Mouse (Mus musculus): ENCODE results near the gene Abcb7. TPM values are rescaled to one million over a fixed set of nuclear protein-coding genes. Genes with fewer than 3 reads are reported as not detected.

Gene Abcb7
- 15.4 and 15.9 TPM in 2 replicates for polyA plus RNA-seq (2014; fragmentation: Nextera tagmentation; extraction: Ambion mirVana)

DNA sequence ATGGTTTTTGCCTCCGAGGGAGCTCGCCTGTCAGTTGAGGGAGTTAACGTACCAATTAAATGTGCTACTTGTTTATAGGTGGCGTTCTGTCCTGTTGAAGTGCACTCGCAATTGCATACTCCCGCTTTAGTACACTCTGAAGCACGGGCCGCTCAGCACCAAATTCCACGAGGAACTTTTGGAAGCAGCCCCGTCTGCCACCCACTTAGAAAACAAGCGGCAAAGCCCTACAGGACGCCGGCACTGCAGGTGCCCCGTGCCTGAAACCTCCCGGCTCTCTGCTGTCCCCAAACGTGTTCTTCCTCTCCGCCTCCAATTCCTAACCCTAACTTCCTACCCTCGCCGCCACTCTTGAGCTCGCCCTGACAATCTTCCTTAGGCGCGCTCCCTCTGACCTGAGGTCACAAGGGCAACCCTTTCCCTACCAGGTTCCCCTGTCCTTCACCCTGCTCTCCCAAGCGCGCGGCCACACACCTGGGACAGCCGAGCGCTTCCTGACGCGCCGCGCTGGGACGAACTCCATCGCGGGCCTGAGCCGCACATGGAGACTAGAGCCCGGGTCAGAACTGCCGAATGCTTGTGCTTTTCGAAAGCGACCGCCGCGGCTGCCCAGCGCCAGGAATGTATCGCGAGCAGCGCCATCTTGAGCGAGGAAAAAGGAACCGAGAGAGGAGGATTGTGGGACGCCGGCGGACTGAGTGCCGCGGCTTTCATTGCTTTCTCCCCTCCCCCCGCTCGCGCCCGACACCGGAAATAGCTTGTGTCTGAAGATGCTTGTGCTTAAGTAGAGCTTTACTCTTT lies at the start of gene Abcb7:
Abcb7 (minus strand) TSS at position 674 of the 801 bp plus-strand sequence.
- no peaks in the 10 kb centered on the region for H3K36me3 ChIP-seq (ENCODE audit: insufficient read depth)
- whole genome bisulfite sequencing: 9% methylated on average over 58 of the region's 58 CpGs
- H3K9ac ChIP-seq: peak within 1 kb of the TSS; percentile 77
- no peak for TF ChIP-seq CTCF (IDR thresholded peaks at IDR 0.05; ENCODE audit: low read depth)
- peak; percentile 97 for ATAC-seq (ENCODE audit: insufficient read depth)
- DNase-seq: peak; percentile 89
- H3K27me3 ChIP-seq (ENCODE audit: insufficient read depth, low read length): no peaks in the 10 kb centered on the region
- H3K4me3 ChIP-seq (ENCODE audit: low read depth, low read length): peak within 1 kb of the TSS; percentile 58
- H3K4me2 ChIP-seq: peak within 1 kb of the TSS; percentile 59
- no peaks in the 10 kb centered on the region for H3K4me1 ChIP-seq (ENCODE audit: insufficient read depth)
- no peaks in the 10 kb centered on the region for H3K9me3 ChIP-seq (ENCODE audit: low read depth, low read length)
- H3K27ac ChIP-seq (ENCODE audit: low read depth): peak within 1 kb of the TSS; percentile 92

DNA sequence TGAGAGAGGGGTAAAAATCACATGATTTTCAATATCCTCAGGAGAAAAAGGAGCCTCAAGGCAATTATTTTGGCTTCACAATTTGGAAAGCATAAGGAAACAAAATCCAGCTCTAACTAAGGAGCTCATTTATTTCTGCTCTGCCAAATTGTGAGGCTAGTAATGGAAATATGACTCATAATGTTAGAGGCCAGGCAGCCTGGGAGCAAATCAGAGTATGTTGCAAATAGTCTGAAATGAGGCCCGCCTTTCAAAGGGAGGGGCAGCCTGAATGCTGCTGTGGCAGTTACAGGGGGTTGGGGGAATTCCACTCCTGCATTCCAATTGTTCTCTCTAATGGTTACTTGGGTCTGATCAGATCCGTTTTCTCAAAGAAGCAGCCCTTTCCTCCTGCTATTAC lies 48.1 kb upstream of the Abcb7 start:
- Histone ChIP-seq H3K36me3 (ENCODE audit: insufficient read depth) (no peaks in the 10 kb centered on the region), H3K27ac (ENCODE audit: low read depth) (no peak overlapping the region), H3K27me3 (ENCODE audit: insufficient read depth, low read length) (no peaks in the 10 kb centered on the region), H3K4me3 (ENCODE audit: low read depth, low read length) (no peak overlapping the region), H3K9me3 (ENCODE audit: low read depth, low read length) (no peaks in the 10 kb centered on the region), H3K9ac (no peak overlapping the region), H3K4me1 (ENCODE audit: insufficient read depth) (no peaks in the 10 kb centered on the region), H3K4me2 (no peak overlapping the region)
- TF ChIP-seq CTCF (IDR thresholded peaks at IDR 0.05; ENCODE audit: low read depth): no peak
- 24% methylated on average over 2 of the region's 2 CpGs for WGBS
- DNase-seq (peak; percentile 34), ATAC-seq (ENCODE audit: insufficient read depth) (no peak)

DNA sequence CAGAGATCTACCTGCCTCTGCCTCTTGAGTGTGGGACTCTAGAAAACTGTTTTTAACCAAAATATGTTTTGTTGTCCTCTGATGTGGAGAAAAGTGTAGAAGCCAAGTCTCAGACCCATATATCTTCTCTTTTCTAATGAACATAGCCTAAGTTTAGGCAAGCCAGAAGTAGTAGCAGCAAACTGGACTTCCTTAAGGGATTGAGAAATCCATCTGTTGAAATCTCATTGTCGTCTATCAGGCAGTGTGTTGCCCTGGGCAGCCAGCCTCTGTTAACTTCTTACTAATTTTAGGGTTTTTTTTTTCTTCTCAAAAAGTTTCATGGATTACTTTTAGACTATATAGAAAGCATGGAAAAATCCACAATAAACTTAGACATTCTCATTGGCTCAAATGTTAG lies 38.8 kb upstream of the Abcb7 start:
- H3K9ac ChIP-seq: no peak overlapping the region
- 66% methylated on average over 1 of the region's 1 CpGs for WGBS
- no peak overlapping the region for H3K4me3 ChIP-seq (ENCODE audit: low read depth, low read length)
- no peak for TF ChIP-seq CTCF (IDR thresholded peaks at IDR 0.05; ENCODE audit: low read depth)
- H3K27me3 ChIP-seq (ENCODE audit: insufficient read depth, low read length): no peaks in the 10 kb centered on the region
- H3K27ac ChIP-seq (ENCODE audit: low read depth): no peak overlapping the region
- H3K4me2 ChIP-seq: no peak overlapping the region
- no peaks in the 10 kb centered on the region for H3K9me3 ChIP-seq (ENCODE audit: low read depth, low read length)
- no peaks in the 10 kb centered on the region for H3K36me3 ChIP-seq (ENCODE audit: insufficient read depth)
- ATAC-seq (ENCODE audit: insufficient read depth) (no peak), DNase-seq (no peak)
- no peaks in the 10 kb centered on the region for H3K4me1 ChIP-seq (ENCODE audit: insufficient read depth)

DNA sequence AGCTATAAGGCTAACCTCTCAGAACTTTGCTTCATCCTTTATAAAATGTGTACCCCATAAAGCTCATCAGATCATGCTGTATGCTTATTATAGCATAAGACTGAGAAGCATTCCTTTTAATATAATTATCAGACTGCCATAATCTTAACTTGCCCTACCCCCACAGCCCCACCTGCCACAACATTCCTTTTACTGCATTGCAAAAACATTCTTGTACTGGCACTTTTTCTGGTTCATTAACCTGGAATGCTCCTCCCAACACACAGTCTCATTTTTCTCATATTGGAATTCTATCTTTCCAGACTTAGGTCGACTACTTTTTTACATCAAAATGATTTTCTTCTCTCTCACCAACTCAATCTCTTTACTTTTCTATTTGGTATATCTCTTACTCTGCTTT lies 19.8 kb upstream of the Abcb7 start:
- Histone ChIP-seq H3K4me2 (no peak overlapping the region), H3K4me1 (ENCODE audit: insufficient read depth) (no peaks in the 10 kb centered on the region), H3K27me3 (ENCODE audit: insufficient read depth, low read length) (peaks cover 4% of the 10 kb centered on the region; the same call in 1 of the 2 replicates), H3K9me3 (ENCODE audit: low read depth, low read length) (no peaks in the 10 kb centered on the region), H3K27ac (ENCODE audit: low read depth) (no peak overlapping the region), H3K9ac (no peak overlapping the region), H3K4me3 (ENCODE audit: low read depth, low read length) (no peak overlapping the region), H3K36me3 (ENCODE audit: insufficient read depth) (no peaks in the 10 kb centered on the region)
- ATAC-seq (ENCODE audit: insufficient read depth): no peak
- 23% methylated on average over 1 of the region's 1 CpGs for WGBS
- DNase-seq: no peak
- no peak for TF ChIP-seq CTCF (IDR thresholded peaks at IDR 0.05; ENCODE audit: low read depth)

DNA sequence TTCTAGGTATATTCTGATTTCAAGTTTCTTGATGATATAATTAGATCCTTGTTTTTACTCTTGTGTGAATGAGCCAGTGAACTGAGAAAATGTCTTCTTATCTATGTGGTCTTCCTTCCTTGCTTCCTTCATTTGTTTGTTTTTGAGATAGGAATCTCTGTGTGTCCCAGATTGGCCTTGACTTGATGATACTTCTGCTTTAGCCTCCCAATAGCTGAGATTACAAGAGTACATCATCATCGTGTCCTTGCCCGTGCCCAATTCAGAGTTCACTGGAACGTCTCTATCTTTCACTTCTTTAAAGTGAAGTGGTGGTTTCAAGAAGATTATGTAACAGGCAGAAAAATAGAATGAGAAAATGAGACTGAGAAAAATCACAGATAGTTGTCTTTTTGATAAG lies 14.5 kb upstream of the Abcb7 start:
- no peak overlapping the region for H3K4me2 ChIP-seq
- DNase-seq (no peak), ATAC-seq (ENCODE audit: insufficient read depth) (no peak)
- peaks cover 4% of the 10 kb centered on the region; the same call in 1 of the 2 replicates for H3K27me3 ChIP-seq (ENCODE audit: insufficient read depth, low read length)
- no peak overlapping the region for H3K27ac ChIP-seq (ENCODE audit: low read depth)
- 56% methylated on average over 3 of the region's 3 CpGs for WGBS
- TF ChIP-seq CTCF (IDR thresholded peaks at IDR 0.05; ENCODE audit: low read depth): no peak
- no peak overlapping the region for H3K9ac ChIP-seq
- H3K9me3 ChIP-seq (ENCODE audit: low read depth, low read length): no peaks in the 10 kb centered on the region
- no peaks in the 10 kb centered on the region for H3K36me3 ChIP-seq (ENCODE audit: insufficient read depth)
- H3K4me3 ChIP-seq (ENCODE audit: low read depth, low read length): no peak overlapping the region
- no peaks in the 10 kb centered on the region for H3K4me1 ChIP-seq (ENCODE audit: insufficient read depth)

DNA sequence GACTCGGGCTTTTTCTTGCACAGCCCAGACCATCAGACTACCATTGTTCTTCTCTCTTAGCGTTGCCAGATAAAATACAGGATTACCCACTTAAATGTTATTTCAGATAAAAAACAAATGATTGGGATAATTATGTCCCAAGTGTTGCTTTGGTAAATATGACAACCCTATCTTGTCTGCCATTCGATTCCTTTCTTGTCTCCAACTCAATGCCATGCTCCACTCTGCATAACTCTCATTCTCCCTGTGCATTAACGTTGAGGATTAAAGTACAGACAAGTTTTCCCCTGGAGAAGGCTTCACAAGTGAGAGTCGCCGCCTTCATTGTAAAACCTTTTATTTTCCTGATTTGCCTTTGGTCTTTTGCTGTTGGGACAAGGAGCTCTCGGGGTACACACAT lies 339 bp upstream of the Abcb7 start:
- H3K27me3 ChIP-seq (ENCODE audit: insufficient read depth, low read length): no peaks in the 10 kb centered on the region
- TF ChIP-seq CTCF (IDR thresholded peaks at IDR 0.05; ENCODE audit: low read depth): no peak
- H3K36me3 ChIP-seq (ENCODE audit: insufficient read depth): no peaks in the 10 kb centered on the region
- H3K27ac ChIP-seq (ENCODE audit: low read depth): peak overlapping the region; percentile 92; the same call in 1 of the 2 replicates
- DNase-seq (no peak), ATAC-seq (ENCODE audit: insufficient read depth) (no peak)
- H3K4me1 ChIP-seq (ENCODE audit: insufficient read depth): no peaks in the 10 kb centered on the region
- no peaks in the 10 kb centered on the region for H3K9me3 ChIP-seq (ENCODE audit: low read depth, low read length)
- no peak overlapping the region for H3K9ac ChIP-seq
- WGBS: 42% methylated on average over 7 of the region's 7 CpGs
- H3K4me3 ChIP-seq (ENCODE audit: low read depth, low read length): peak overlapping the region; percentile 58
- peak overlapping the region; percentile 59 for H3K4me2 ChIP-seq

DNA sequence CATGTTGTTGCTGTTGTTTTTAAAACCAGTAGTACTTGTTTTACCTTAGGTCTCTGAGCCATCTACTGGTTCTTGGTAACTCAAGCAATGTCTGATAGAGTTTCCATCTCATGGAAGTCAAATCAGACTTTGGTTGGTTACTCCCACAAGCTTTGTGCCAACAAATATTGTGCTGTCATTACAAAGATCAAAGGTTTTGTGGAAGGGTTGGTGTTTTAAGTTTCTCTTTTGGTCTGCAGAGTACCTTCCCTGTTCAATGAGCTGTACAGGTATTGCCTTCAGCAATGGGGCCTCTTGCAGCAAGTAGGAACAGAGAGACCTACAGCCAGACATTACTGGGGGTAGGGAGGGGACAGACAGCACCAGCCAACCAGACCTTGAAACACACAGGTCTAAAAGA lies 5.5 kb downstream of the Abcb7 start:
- no peaks in the 10 kb centered on the region for H3K36me3 ChIP-seq (ENCODE audit: insufficient read depth)
- no peaks in the 10 kb centered on the region for H3K4me1 ChIP-seq (ENCODE audit: insufficient read depth)
- H3K4me2 ChIP-seq: no peak overlapping the region
- no peak overlapping the region for H3K9ac ChIP-seq
- H3K9me3 ChIP-seq (ENCODE audit: low read depth, low read length): no peaks in the 10 kb centered on the region
- H3K4me3 ChIP-seq (ENCODE audit: low read depth, low read length): no peak overlapping the region
- H3K27me3 ChIP-seq (ENCODE audit: insufficient read depth, low read length): no peaks in the 10 kb centered on the region
- H3K27ac ChIP-seq (ENCODE audit: low read depth): no peak overlapping the region
- no peak for TF ChIP-seq CTCF (IDR thresholded peaks at IDR 0.05; ENCODE audit: low read depth)
- ATAC-seq (ENCODE audit: insufficient read depth): no peak
- no peak for DNase-seq

All from lung, embryonic 14.5 days (tissue).